Mouse (Mus musculus): Measurements from ENCODE around the gene Dennd1b.

DNA sequence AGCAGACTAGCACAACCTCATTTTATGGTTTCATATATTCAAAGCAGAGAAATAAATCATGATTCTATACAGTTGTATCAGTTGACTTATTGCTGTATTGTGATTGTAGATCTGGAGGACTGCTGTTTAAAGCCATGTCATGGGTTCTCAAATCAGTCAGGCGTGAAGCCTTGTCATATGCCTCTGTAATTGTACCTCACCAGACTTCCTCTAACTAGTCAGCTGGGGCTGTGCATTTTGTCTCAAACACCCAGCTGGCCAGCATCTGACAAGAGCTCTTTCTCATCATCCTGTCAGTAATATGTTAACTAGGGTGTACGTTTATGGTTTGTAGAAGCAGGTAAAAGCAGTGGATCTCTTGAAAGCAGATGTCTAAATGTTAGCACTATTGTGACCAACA lies 104.0 kb downstream of the Dennd1b start:
- TF ChIP-seq CTCF (IDR thresholded peaks at IDR 0.05; ENCODE audit: low read depth, low read length) (no peak), EP300 (IDR thresholded peaks at IDR 0.05; ENCODE audit: insufficient read depth, low read depth, low read length) (no peak), POLR2A (IDR thresholded peaks at IDR 0.05; ENCODE audit: insufficient read depth, low read length) (no peak)
